ENCODE assay signal across 9 mouse cellular contexts in the genomic region with DNA sequence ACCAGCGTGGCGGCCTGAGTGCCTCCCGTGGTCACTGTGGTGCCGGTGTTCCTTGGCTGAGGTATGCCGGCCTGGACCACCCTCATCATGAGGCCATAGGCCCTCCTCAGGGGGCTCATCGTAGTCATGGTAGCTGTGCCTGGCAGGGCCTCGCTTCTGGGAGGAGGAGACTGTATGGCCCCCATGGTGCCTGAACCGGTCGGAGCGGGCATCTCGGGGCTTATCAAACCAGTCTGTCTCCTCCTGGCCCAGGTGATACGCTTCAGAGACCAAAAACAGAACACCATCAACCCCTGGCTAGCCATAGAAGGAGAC. TPM values are rescaled to one million over a fixed set of nuclear protein-coding genes. Genes with fewer than 3 reads are reported as not detected.
DNase-seq lines count a peak whose midpoint lies in the region; ATAC-seq and TF ChIP-seq lines count a peak whose summit lies in the region.
"Had no signal": no experiment of that assay in that cellular context is flagged by ENCODE, and none has a peak within 500 bp of the region (broad histone marks: within the 10 kb centered on the region; RNA-seq: fewer than 3 reads in every experiment).

No protein-coding gene starts in this region.

- ATAC-seq in heart, embryonic 13.5 days (ENCODE audit: extremely low read depth, insufficient number of reproducible peaks, low FRiP score, low TSS enrichment), result no peak
- no peak for ATAC-seq in hindbrain, embryonic 13.5 days (ENCODE audit: low FRiP score)
- no peak for ATAC-seq in liver, postnatal 0 days

- WGBS in heart, embryonic 13.5 days, result 79% methylated on average over 12 of the region's 12 CpGs
- 62% methylated on average over 12 of the region's 12 CpGs for WGBS in hindbrain, embryonic 13.5 days
- WGBS in liver, postnatal 0 days (ENCODE audit: insufficient replicate concordance), result 67% methylated on average over 12 of the region's 12 CpGs

- no peaks in the 10 kb centered on the region for H3K36me3 ChIP-seq in heart, embryonic 13.5 days
- H3K36me3 ChIP-seq in E14TG2a.4 (ENCODE audit: insufficient read depth, low read length), result peaks cover 11% of the 10 kb centered on the region
- H3K36me3 ChIP-seq in hindbrain, embryonic 13.5 days, result peaks cover 83% of the 10 kb centered on the region
- no peaks in the 10 kb centered on the region for H3K36me3 ChIP-seq in liver, postnatal 0 days (replicated peaks; ENCODE audit: insufficient read depth, low read length)

- H3K27me3 ChIP-seq in heart, embryonic 13.5 days (replicated peaks), result peaks cover 24% of the 10 kb centered on the region
- H3K27me3 ChIP-seq in E14TG2a.4 (ENCODE audit: insufficient read depth, low read length), result peaks cover 78% of the 10 kb centered on the region
- no peaks in the 10 kb centered on the region for H3K27me3 ChIP-seq in hindbrain, embryonic 13.5 days
- H3K27me3 ChIP-seq in liver, postnatal 0 days (ENCODE audit: insufficient read depth, low read length), result peaks cover 3% of the 10 kb centered on the region; the same call in 1 of the 2 replicates

- no peak overlapping the region for H3K4me2 ChIP-seq in heart, embryonic 13.5 days
- H3K4me2 ChIP-seq in hindbrain, embryonic 13.5 days, result no peak overlapping the region
- H3K4me2 ChIP-seq in liver, postnatal 0 days (ENCODE audit: low read depth, low read length), result peak overlapping the region; percentile 62

- peaks cover 28% of the 10 kb centered on the region for H3K4me1 ChIP-seq in heart, embryonic 13.5 days
- peaks cover 56% of the 10 kb centered on the region for H3K4me1 ChIP-seq in E14TG2a.4 (replicated peaks; ENCODE audit: low read depth, low read length)
- peaks cover 14% of the 10 kb centered on the region for H3K4me1 ChIP-seq in hindbrain, embryonic 13.5 days (replicated peaks)
- H3K4me1 ChIP-seq in liver, postnatal 0 days (ENCODE audit: insufficient read depth), result peaks cover 25% of the 10 kb centered on the region

- peak overlapping the region; percentile 69; the same call in 1 of the 2 replicates for H3K9ac ChIP-seq in heart, embryonic 13.5 days
- H3K9ac ChIP-seq in hindbrain, embryonic 13.5 days, result peak overlapping the region; percentile 53
- H3K9ac ChIP-seq in liver, postnatal 0 days (replicated peaks), result peak overlapping the region; percentile 47; the same call in 1 of the 2 replicates

- no peak overlapping the region for H3K4me3 ChIP-seq in heart, embryonic 13.5 days
- peak overlapping the region; percentile 72 for H3K4me3 ChIP-seq in E14TG2a.4 (replicated peaks; ENCODE audit: low read length)
- no peak overlapping the region for H3K4me3 ChIP-seq in hindbrain, embryonic 13.5 days
- H3K4me3 ChIP-seq in liver, postnatal 0 days (ENCODE audit: low read depth, low read length), result 0 out of 2 replicates have a peak overlapping the region, but pooled peaks have one; percentile 29

- no peak for TF ChIP-seq EP300 in liver, postnatal 0 days (IDR thresholded peaks at IDR 0.05; ENCODE audit: low read depth)

- H3K9me3 ChIP-seq in heart, embryonic 13.5 days, result no peaks in the 10 kb centered on the region
- H3K9me3 ChIP-seq in E14TG2a.4 (ENCODE audit: low read length), result no peaks in the 10 kb centered on the region
- H3K9me3 ChIP-seq in hindbrain, embryonic 13.5 days, result no peaks in the 10 kb centered on the region
- H3K9me3 ChIP-seq in liver, postnatal 0 days (ENCODE audit: low read length), result no peaks in the 10 kb centered on the region

- TF ChIP-seq CTCF in E14TG2a.4 (conservative IDR thresholded peaks at IDR 0.05; ENCODE audit: low read length), result no peak
- no peak for TF ChIP-seq CTCF in liver, postnatal 0 days (IDR thresholded peaks at IDR 0.05; ENCODE audit: low read depth)

- DNase-seq in heart, adult 11 months, result no peak
- DNase-seq in liver, postnatal 0 days, result no peak
- no peak for DNase-seq in c-Kit-positive CD71-positive TER-119-positive erythroid progenitor cells, embryonic 14.5 days (ENCODE audit: low spot score)
- no peak for DNase-seq in gastrocnemius, postnatal 10 days
- no peak for DNase-seq in embryo, embryonic 9.5 days (ENCODE audit: extremely low spot score)
- DNase-seq: kidney, adult 11 months had no signal

- H3K27ac ChIP-seq in heart, embryonic 13.5 days (replicated peaks), result no peak overlapping the region
- no peak overlapping the region for H3K27ac ChIP-seq in hindbrain, embryonic 13.5 days
- peak overlapping the region; percentile 31; the same call in 1 of the 2 replicates for H3K27ac ChIP-seq in liver, postnatal 0 days (ENCODE audit: low read depth)

RNA-seq across cellular contexts. Expression of a gene that starts 11.1 kb away (rescaled TPM):
- 51.3 and 62.5 TPM in 2 replicates for polyA plus RNA-seq in heart, embryonic 13.5 days (2015; fragmentation: Nextera tagmentation; extraction: Ambion mirVana)
- polyA plus RNA-seq in hindbrain, embryonic 13.5 days (2015; fragmentation: Nextera tagmentation; extraction: Ambion mirVana), result 57.7 and 57.8 TPM in 2 replicates
- polyA plus RNA-seq in liver, postnatal 0 days (2015; fragmentation: Nextera tagmentation; extraction: Ambion mirVana), result 67.7 and 75.2 TPM in 2 replicates
- 10 to 100 TPM; 33.9 to 36.6 TPM for total RNA-seq in gastrocnemius, postnatal 10 days (2021)

RNA-seq across cellular contexts. Expression of a gene that starts 22.4 kb away (rescaled TPM):
- 29.4 and 30.9 TPM in 2 replicates for polyA plus RNA-seq in heart, embryonic 13.5 days (2015; fragmentation: Nextera tagmentation; extraction: Ambion mirVana)
- 42.8 and 43.1 TPM in 2 replicates for polyA plus RNA-seq in hindbrain, embryonic 13.5 days (2015; fragmentation: Nextera tagmentation; extraction: Ambion mirVana)
- 45.2 and 50.1 TPM in 2 replicates for polyA plus RNA-seq in liver, postnatal 0 days (2015; fragmentation: Nextera tagmentation; extraction: Ambion mirVana)
- 100 to 1,000 TPM; 153 to 172 TPM for total RNA-seq in gastrocnemius, postnatal 10 days (2021)

RNA-seq across cellular contexts. Expression of a gene that starts 25.3 kb away (rescaled TPM):
- 0.20 and 0.59 TPM in 2 replicates for polyA plus RNA-seq in heart, embryonic 13.5 days (2015; fragmentation: Nextera tagmentation; extraction: Ambion mirVana)
- not detected in 2 replicates for polyA plus RNA-seq in hindbrain, embryonic 13.5 days (2015; fragmentation: Nextera tagmentation; extraction: Ambion mirVana)
- 81.4 and 93.0 TPM in 2 replicates for polyA plus RNA-seq in liver, postnatal 0 days (2015; fragmentation: Nextera tagmentation; extraction: Ambion mirVana)
- total RNA-seq in gastrocnemius, postnatal 10 days (2021), result under 1 TPM in 1 of 2 experiments, not detected in 1; 0.11 TPM

RNA-seq across cellular contexts. Expression of a gene that starts 52.5 kb away (rescaled TPM):
- polyA plus RNA-seq in heart, embryonic 13.5 days (2015; fragmentation: Nextera tagmentation; extraction: Ambion mirVana), result 1.9 and 2.3 TPM in 2 replicates
- polyA plus RNA-seq in hindbrain, embryonic 13.5 days (2015; fragmentation: Nextera tagmentation; extraction: Ambion mirVana), result 3.1 and 3.4 TPM in 2 replicates
- polyA plus RNA-seq in liver, postnatal 0 days (2015; fragmentation: Nextera tagmentation; extraction: Ambion mirVana), result 0.59 and 0.86 TPM in 2 replicates
- total RNA-seq in gastrocnemius, postnatal 10 days (2021), result 1 to 10 TPM; 2.6 to 3.6 TPM

RNA-seq across cellular contexts. Expression of a gene that starts 56.5 kb away (rescaled TPM):
- 21.4 and 23.3 TPM in 2 replicates for polyA plus RNA-seq in heart, embryonic 13.5 days (2015; fragmentation: Nextera tagmentation; extraction: Ambion mirVana)
- 20.1 and 21.1 TPM in 2 replicates for polyA plus RNA-seq in hindbrain, embryonic 13.5 days (2015; fragmentation: Nextera tagmentation; extraction: Ambion mirVana)
- 12.2 and 12.6 TPM in 2 replicates for polyA plus RNA-seq in liver, postnatal 0 days (2015; fragmentation: Nextera tagmentation; extraction: Ambion mirVana)
- 10 to 100 TPM in 1 of 2 experiments, 1 to 10 TPM in 1; 8.6 to 10.6 TPM for total RNA-seq in gastrocnemius, postnatal 10 days (2021)

Comparison
In these comparisons a context has a peak if more than half of its experiments do, and no peak if none do; other contexts are left out.
1. H3K4me3 ChIP-seq: peak in E14TG2a.4 (single experiment) and liver, postnatal 0 days (single experiment); none in heart, embryonic 13.5 days (single experiment) and hindbrain, embryonic 13.5 days (single experiment).
2. RNA of a gene that starts 25.3 kb away (polyA plus RNA-seq): 81.4 to 93.0 TPM in liver, postnatal 0 days; 0.20 to 0.59 TPM in heart, embryonic 13.5 days and not detected in hindbrain, embryonic 13.5 days; every median in the first group is over 10 times any median in the second.
3. Peak in every context shown above with its lines, with median percentiles within 50 percentile points of each other: H3K9ac ChIP-seq.